Mouse (Mus musculus) lung, postnatal 4 days (tissue): Measurements from ENCODE around the gene Cct5.

Source experiments
- DNase-seq, 2 experiments: peaks; one replicate each; pipeline ENCODE4 v3.0.0; 2021

Cct5 gene

GRCm38 (mm10) chr15:31562847-31563246, 38.8 kb downstream of the Cct5 start:
- DNase-seq, result no peak

GRCm38 (mm10) chr15:31561976-31562375, 39.6 kb downstream of the Cct5 start:
- no peak for DNase-seq

- no peak for DNase-seq
Observed at GRCm38 (mm10) chr15:31561390-31561789, 40.2 kb downstream of the Cct5 start.

GRCm38 (mm10) chr15:31554855-31555254, 46.7 kb downstream of the Cct5 start:
- no peak for DNase-seq

GRCm38 (mm10) chr15:31550381-31550780, 51.2 kb downstream of the Cct5 start:
- no peak for DNase-seq

GRCm38 (mm10) chr15:31547421-31547820, 54.2 kb downstream of the Cct5 start:
- no peak for DNase-seq

GRCm38 (mm10) chr15:31546291-31546690, 55.3 kb downstream of the Cct5 start:
- DNase-seq, result no peak

- no peak for DNase-seq
Observed at GRCm38 (mm10) chr15:31545058-31545457, 56.5 kb downstream of the Cct5 start.

- DNase-seq, result no peak
Observed at GRCm38 (mm10) chr15:31543246-31543645, 58.4 kb downstream of the Cct5 start.

GRCm38 (mm10) chr15:31542013-31542958, 59.3 kb downstream of the Cct5 start:
- no peak for DNase-seq
